Mouse (Mus musculus) midbrain, embryonic 16.5 days (tissue): ENCODE measurements around the gene St6galnac6. TPM values are rescaled to one million over a fixed set of nuclear protein-coding genes. Genes with fewer than 3 reads are reported as not detected.

Source experiments
- ATAC-seq: fragments of 200-750 bp; cut with Nextera tagmentation; 2 replicates; pipeline ENCODE4 v1.8.0; 2017; ENCODE audit warnings: moderate TSS enrichment
- H3K27ac ChIP-seq: fragments of 300-500 bp; sonication (generic); 2 replicates; pipeline ENCODE4 v1.5.1; 2014; ENCODE audit warnings: mild to moderate bottlenecking, low read length, mixed read lengths
- H3K27me3 ChIP-seq: fragments of 300-500 bp; sonication (generic); 2 replicates; pipeline ENCODE4 v1.6.1; 2014; ENCODE audit warnings: low read depth, low read length, mixed read lengths; ENCODE audit not compliant: control insufficient read depth, insufficient read depth
- H3K36me3 ChIP-seq: fragments of 300-500 bp; sonication (generic); 2 replicates; pipeline ENCODE4 v1.6.1; 2014; ENCODE audit warnings: mild to moderate bottlenecking, low read length, moderate library complexity, mixed read lengths; ENCODE audit not compliant: control insufficient read depth, insufficient read depth
- H3K4me1 ChIP-seq: fragments of 300-500 bp; sonication (generic); 2 replicates; pipeline ENCODE4 v1.6.1; 2014; ENCODE audit warnings: mild to moderate bottlenecking, low read length, mixed read lengths; ENCODE audit not compliant: control insufficient read depth, insufficient read depth
- H3K4me2 ChIP-seq: fragments of 300-500 bp; sonication (generic); 2 replicates; pipeline ENCODE4 v1.6.1; 2014; ENCODE audit warnings: mild to moderate bottlenecking, low read length, mixed read lengths
- H3K4me3 ChIP-seq: fragments of 300-500 bp; sonication (generic); 2 replicates; pipeline ENCODE4 v1.5.1; 2014; ENCODE audit warnings: low read depth, mild to moderate bottlenecking, low read length, moderate library complexity, mixed read lengths
- H3K9ac ChIP-seq: fragments of 300-500 bp; sonication (generic); 2 replicates; pipeline ENCODE4 v1.6.1; 2014; ENCODE audit warnings: low read depth, low read length, mixed read lengths
- H3K9me3 ChIP-seq: fragments of 300-500 bp; sonication (generic); replicated peaks from 2 replicates; pipeline ENCODE4 v1.6.1; 2014; ENCODE audit warnings: mild to moderate bottlenecking, low read length, mixed read lengths; ENCODE audit not compliant: control insufficient read depth, poor library complexity, severe bottlenecking
- WGBS: fragments of 180-500 bp; shearing (Covaris S2); extraction: QIAGEN DNeasy Blood & Tissue Kit; methylation state at CpG from one replicate; pipeline ENCODE4 v1.1.7; 2014; 5-methylcytosine and 5-hydroxymethylcytosine counted together
- polyA plus RNA-seq: library from polyadenylated mRNA; unstranded; fragments of >200 nt; fragmentation: Nextera tagmentation; extraction: Ambion mirVana; gene quantifications from 2 replicates; pipeline ENCODE4 v1.2.1, GENCODE M21; 2015

The St6galnac6 gene
- polyA plus RNA-seq, 1 experiment from 2014 or later, result 36.4 TPM

- Histone ChIP-seq H3K27me3 (no peaks in the 10 kb centered on the region), H3K4me1 (peaks cover 47% of the 10 kb centered on the region), H3K9ac (peak overlapping the region; percentile 47; the same call in 1 of the 2 replicates), H3K36me3 (0 out of 2 replicates have a peak, but pooled peaks cover under 1% of the 10 kb centered on the region), H3K27ac (0 out of 2 replicates have a peak overlapping the region, but pooled peaks have one; percentile 13), H3K4me3 (no peak overlapping the region), H3K9me3 (no peaks in the 10 kb centered on the region), H3K4me2 (peak overlapping the region; percentile 37; the same call in 1 of the 2 replicates)
- ATAC-seq, result peak; percentile 26; the same call in 1 of the 2 replicates
- WGBS, result 34% methylated on average over 5 of the region's 5 CpGs
Measured at GRCm38 (mm10) chr2:32628729-32629128, 29.2 kb downstream of the St6galnac6 start.

GRCm38 (mm10) chr2:32629276-32629976, 29.9 kb downstream of the St6galnac6 start:
- peak overlapping the region; percentile 4; the same call in 1 of the 2 replicates for H3K4me3 ChIP-seq
- peaks cover 47% of the 10 kb centered on the region for H3K4me1 ChIP-seq
- H3K27ac ChIP-seq, result peak overlapping the region; percentile 54

GRCm38 (mm10) chr2:32630036-32630435, 30.5 kb downstream of the St6galnac6 start:
- Histone ChIP-seq H3K9ac (no peak overlapping the region), H3K27ac (no peak overlapping the region), H3K27me3 (no peaks in the 10 kb centered on the region), H3K36me3 (0 out of 2 replicates have a peak, but pooled peaks cover 2% of the 10 kb centered on the region), H3K4me2 (no peak overlapping the region), H3K9me3 (no peaks in the 10 kb centered on the region), H3K4me1 (peaks cover 44% of the 10 kb centered on the region), H3K4me3 (no peak overlapping the region)
- ATAC-seq, result no peak
- WGBS, result 81% methylated on average over 7 of the region's 9 CpGs

More at GRCm38 (mm10) chr2:32629276-32629976, 29.9 kb downstream of the St6galnac6 start:
- 28% methylated on average over 9 of the region's 9 CpGs for WGBS
- 0 out of 2 replicates have a peak, but pooled peaks cover 2% of the 10 kb centered on the region for H3K36me3 ChIP-seq
- no peaks in the 10 kb centered on the region for H3K27me3 ChIP-seq
- no peaks in the 10 kb centered on the region for H3K9me3 ChIP-seq
- peak overlapping the region; percentile 37 for H3K4me2 ChIP-seq
- ATAC-seq, result peak; percentile 63
- peak overlapping the region; percentile 20; the same call in 1 of the 2 replicates for H3K9ac ChIP-seq

GRCm38 (mm10) chr2:32631046-32631445, 31.5 kb downstream of the St6galnac6 start:
- Histone ChIP-seq H3K27ac (no peak overlapping the region), H3K9me3 (no peaks in the 10 kb centered on the region), H3K4me2 (no peak overlapping the region), H3K27me3 (no peaks in the 10 kb centered on the region), H3K9ac (no peak overlapping the region), H3K36me3 (0 out of 2 replicates have a peak, but pooled peaks cover 2% of the 10 kb centered on the region), H3K4me1 (peaks cover 36% of the 10 kb centered on the region), H3K4me3 (no peak overlapping the region)
- ATAC-seq, result no peak
- 85% methylated on average over 10 of the region's 10 CpGs for WGBS

- H3K27ac ChIP-seq, result no peak overlapping the region
- no peaks in the 10 kb centered on the region for H3K9me3 ChIP-seq
- ATAC-seq, result no peak
- 0 out of 2 replicates have a peak, but pooled peaks cover 2% of the 10 kb centered on the region for H3K36me3 ChIP-seq
- H3K27me3 ChIP-seq, result no peaks in the 10 kb centered on the region
- no peak overlapping the region for H3K4me2 ChIP-seq
- H3K9ac ChIP-seq, result no peak overlapping the region
- H3K4me3 ChIP-seq, result no peak overlapping the region
- 54% methylated on average over 7 of the region's 7 CpGs for WGBS
- peaks cover 27% of the 10 kb centered on the region for H3K4me1 ChIP-seq
Measured at GRCm38 (mm10) chr2:32631737-32632394, 32.4 kb downstream of the St6galnac6 start.

GRCm38 (mm10) chr2:32633660-32634059, 34.2 kb downstream of the St6galnac6 start:
- Histone ChIP-seq H3K4me2 (no peak overlapping the region), H3K9ac (no peak overlapping the region; the same call in 1 of the 2 replicates), H3K36me3 (0 out of 2 replicates have a peak, but pooled peaks cover 2% of the 10 kb centered on the region), H3K27me3 (no peaks in the 10 kb centered on the region), H3K4me3 (no peak overlapping the region), H3K9me3 (no peaks in the 10 kb centered on the region), H3K4me1 (peaks cover 11% of the 10 kb centered on the region), H3K27ac (no peak overlapping the region)
- ATAC-seq, result no peak
- 71% methylated on average over 5 of the region's 5 CpGs for WGBS

- no peaks in the 10 kb centered on the region for H3K27me3 ChIP-seq
- no peak for ATAC-seq
- H3K9ac ChIP-seq, result no peak overlapping the region
- H3K9me3 ChIP-seq, result no peaks in the 10 kb centered on the region
- WGBS, result 86% methylated on average over 10 of the region's 10 CpGs
- H3K4me3 ChIP-seq, result no peak overlapping the region
- peaks cover 2% of the 10 kb centered on the region for H3K4me1 ChIP-seq
- H3K4me2 ChIP-seq, result no peak overlapping the region
- no peak overlapping the region for H3K27ac ChIP-seq
- H3K36me3 ChIP-seq, result 0 out of 2 replicates have a peak, but pooled peaks cover 2% of the 10 kb centered on the region
Measured at GRCm38 (mm10) chr2:32634277-32635105, 35.0 kb downstream of the St6galnac6 start.

GRCm38 (mm10) chr2:32636617-32637016, 37.1 kb downstream of the St6galnac6 start:
- H3K9me3 ChIP-seq, result no peaks in the 10 kb centered on the region
- 92% methylated on average over 7 of the region's 7 CpGs for WGBS
- no peak overlapping the region for H3K4me3 ChIP-seq
- H3K4me2 ChIP-seq, result no peak overlapping the region
- no peak for ATAC-seq
- H3K36me3 ChIP-seq, result 0 out of 2 replicates have a peak, but pooled peaks cover 2% of the 10 kb centered on the region
- no peaks in the 10 kb centered on the region for H3K27me3 ChIP-seq
- H3K27ac ChIP-seq, result no peak overlapping the region
- H3K9ac ChIP-seq, result no peak overlapping the region
- H3K4me1 ChIP-seq, result no peaks in the 10 kb centered on the region
